Mouse (Mus musculus) right cerebral cortex, postnatal 4 days (tissue): ENCODE results near the gene Fdx1.
A peak's percentile ranks its signal among the peaks of the same experiment; 100 is the strongest.

ENCODE experiments used
- DNase-seq: peaks from one replicate; pipeline ENCODE4 v3.0.0-alpha.2; 2022

The Fdx1 gene

GRCm38 (mm10) chr9:51962975-51963701, at the start of gene Fdx1:
Gene Fdx1 (minus strand): TSS chr9:51963556.
- peak; percentile 62 for DNase-seq

DNA sequence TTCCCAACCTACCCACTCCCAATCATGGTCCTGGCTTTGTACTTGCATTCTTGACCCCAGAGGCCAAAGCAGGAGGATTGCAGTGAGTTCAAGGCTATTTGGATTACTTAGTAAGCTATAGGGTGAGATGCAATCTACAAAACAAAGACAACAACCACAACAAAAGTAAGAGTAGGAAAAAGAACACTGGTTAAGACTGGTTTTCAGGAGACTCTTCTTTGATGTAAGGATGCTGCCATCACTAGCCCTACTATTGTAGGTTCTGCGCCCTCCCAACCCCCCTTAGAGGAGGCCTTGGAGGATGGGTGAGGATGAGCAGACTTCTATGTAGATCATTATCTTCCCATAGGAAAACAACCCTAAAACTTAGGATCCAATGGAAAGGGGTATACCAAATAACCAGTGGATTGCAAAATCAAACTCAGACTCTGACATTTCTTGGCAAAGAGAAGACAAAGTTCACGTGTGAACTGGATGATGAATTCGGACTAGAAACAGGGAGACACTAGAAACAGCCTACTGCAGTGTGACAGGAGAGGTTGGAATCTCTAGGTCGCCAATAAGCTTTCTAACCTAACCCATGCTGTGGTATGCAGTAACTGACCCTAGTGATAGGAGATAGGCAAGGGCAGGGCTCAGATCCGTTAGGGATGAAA, 49.6 kb upstream of the Fdx1 start:
- DNase-seq: no peak

DNA sequence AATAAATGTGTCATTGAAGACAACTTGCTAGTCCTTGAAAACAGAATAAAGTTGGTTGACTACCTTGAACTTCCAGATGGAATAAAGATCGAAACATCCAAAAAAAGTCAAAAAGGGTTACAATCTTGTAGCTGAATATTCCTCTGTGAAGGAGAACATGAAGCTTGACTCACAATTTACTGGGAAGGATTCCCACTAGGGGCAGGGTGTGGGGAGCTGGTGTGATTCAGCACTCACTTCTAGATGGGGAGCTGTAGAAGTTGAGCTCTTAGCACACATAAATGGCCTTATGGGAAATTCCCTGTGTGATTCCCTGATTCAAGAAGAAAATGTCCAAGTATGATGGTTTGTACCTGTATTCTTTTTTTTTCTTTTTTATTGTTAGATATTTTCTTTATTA, 49.0 kb upstream of the Fdx1 start:
- DNase-seq: no peak

GRCm38 (mm10) chr9:52008511-52008910, 45.2 kb upstream of the Fdx1 start:
- DNase-seq: no peak

DNA sequence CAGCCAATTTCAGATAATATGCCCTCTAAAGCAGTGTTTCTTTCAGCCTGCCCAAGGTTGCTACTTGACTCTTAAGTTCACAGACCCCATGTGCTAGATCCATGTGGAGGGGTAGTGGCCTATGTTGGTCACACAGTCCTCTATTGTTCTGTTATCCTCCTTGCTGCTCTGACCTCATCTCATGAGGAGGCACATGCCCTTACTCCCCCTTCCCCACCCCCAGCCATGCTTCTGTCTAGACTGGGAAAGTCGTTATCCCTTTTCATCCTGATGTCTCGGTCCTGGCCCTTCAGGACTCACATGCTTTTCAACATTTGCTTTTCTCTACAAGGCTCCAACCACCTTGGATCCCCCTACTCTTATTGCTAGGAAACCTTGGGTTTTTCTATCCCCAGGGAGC, 44.0 kb upstream of the Fdx1 start:
- DNase-seq: no peak

- DNase-seq: no peak
Observed at GRCm38 (mm10) chr9:52003501-52003900, 40.1 kb upstream of the Fdx1 start.

- no peak for DNase-seq
Observed at GRCm38 (mm10) chr9:51995331-51996099, 32.2 kb upstream of the Fdx1 start.

GRCm38 (mm10) chr9:51994636-51995260, 31.4 kb upstream of the Fdx1 start:
- DNase-seq: no peak

DNA sequence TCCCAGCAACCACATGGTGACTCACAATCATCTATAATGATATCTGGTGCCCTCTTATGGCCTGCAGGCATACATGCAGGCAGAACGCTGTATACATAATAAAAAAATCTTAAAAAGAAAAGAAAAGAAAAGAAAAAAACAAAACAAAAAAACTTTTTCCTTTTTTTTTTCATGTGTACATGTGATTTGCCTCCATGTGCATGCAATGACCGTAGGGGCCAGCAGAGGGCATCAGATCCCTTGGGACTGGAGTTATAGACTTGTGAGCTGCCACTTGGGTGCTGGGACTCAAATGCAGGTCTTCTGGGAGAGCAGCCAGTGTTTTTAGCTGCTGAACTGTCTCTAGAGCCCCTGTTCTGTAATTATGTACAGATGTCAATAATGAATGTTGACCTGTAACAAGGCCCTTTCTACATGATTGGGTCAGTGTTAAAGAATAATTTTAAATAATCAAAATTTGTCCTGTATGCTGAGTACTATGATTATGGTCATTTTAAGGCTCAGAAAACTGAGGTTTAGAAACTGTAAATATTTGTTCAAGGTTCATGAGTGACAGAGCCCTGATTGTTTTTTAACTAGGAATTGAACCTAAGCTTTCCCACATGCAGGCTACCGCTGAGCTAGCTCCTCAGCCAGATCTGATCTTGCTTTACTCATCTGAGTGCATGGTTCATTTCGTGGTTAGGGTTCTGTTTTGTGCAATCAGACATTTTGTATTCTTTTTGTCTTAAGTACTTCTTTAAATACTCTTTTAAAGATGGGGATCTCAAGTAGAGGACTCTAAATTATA, 30.3 kb upstream of the Fdx1 start:
- DNase-seq: peak; percentile 5

GRCm38 (mm10) chr9:51991241-51991876, 28.0 kb upstream of the Fdx1 start:
- DNase-seq: no peak

GRCm38 (mm10) chr9:51990828-51991227, 27.5 kb upstream of the Fdx1 start:
- peak; percentile 8 for DNase-seq

DNA sequence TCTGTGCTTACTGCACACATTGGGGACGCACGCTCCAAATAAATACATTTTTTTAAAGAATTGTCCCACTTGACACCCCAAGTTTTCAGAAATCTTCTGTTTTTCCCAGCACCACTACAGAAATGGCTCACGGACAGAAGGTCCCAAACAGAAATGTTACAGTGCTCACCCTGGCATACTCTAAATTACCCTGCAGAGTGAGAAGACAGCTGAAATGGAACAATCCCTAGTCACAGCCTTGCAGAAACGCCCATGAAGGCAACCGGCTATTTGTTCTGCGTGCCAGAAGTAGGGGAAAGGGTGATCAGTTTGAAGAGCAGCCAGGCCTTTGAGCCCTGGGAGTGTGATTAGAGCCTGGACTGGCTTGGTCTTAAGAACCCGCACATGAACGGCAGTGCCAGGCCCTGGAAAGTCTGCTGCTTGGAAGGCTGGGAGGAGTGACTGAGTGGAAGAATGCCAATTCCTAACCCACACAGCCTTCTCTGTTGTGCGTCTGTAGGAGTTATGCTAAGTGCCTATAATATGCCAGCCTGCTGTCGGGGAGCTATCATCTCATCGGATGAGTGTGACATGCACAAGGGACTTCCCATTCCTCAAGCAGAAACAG, 22.2 kb upstream of the Fdx1 start:
- peak; percentile 45 for DNase-seq

- DNase-seq: no peak
Observed at GRCm38 (mm10) chr9:51981131-51981530, 17.8 kb upstream of the Fdx1 start.

DNA sequence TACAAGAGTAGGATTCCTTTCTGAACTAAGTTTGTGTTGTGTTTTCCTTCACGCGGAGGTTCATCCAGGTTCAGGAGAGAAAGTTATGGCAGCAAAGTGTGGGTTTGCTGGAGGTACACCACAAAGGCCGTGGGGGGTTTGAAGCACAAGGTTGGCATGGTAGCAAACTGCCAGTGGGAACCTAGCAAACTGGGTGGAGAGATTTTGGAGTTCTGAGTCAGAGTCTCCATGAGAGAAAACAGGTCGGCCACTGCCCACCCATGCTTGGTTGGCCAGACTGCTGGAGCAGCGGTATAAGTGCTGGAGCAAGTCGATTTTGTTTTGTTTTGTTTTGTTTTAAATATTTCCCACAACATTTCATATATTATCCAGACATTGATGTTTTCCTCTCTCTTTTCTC, 15.9 kb upstream of the Fdx1 start:
- no peak for DNase-seq

- no peak for DNase-seq
Observed at GRCm38 (mm10) chr9:51978545-51979259, 15.3 kb upstream of the Fdx1 start.

DNA sequence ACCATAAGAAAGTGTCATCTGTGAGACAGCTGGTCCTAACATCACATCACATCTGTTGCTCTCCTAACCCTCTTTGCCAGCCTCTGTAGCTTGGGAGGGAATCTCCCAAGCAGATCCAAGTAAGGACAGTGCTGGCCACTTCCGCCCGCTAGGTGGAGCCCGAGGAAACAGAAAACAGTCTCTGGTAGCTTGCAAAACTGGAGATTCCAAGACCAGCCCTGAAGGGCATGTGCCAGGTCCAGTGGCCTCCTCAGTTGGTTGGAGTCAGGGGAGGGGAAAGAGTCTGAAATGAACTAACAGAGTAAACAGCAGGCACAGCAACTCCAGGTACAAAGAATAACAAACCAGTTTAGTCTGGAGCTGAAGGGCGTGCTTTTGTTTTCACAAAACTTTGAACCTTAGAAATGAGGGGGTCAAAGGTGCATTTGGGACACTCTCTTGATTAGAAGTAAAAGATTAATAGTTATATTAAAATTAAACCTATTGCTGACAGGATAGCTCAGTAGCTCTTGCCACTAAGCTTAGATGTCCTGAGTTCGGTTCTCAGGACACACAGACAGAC, 14.2 kb upstream of the Fdx1 start:
- peak; percentile 82 for DNase-seq

DNA sequence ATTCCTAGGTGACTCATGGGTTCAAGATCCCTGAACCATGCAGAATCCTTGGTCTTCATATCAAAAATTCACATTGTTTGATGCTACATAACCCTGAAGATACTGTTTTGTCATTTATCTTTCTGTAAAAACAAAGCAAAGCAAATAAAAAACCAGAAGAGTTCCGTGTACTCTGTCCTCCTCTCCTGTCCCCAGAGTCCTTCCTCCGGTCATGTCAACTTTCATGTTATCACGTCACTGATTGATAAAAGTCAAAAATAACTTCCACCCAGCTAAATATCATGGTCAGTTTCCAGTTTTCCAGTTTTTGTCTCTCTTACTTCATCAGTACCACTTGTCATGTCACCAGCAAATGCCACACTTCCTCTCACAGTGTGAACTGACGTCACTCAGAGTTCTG, 11.5 kb upstream of the Fdx1 start:
- no peak for DNase-seq

GRCm38 (mm10) chr9:51973846-51974245, 10.5 kb upstream of the Fdx1 start:
- DNase-seq: no peak

DNA sequence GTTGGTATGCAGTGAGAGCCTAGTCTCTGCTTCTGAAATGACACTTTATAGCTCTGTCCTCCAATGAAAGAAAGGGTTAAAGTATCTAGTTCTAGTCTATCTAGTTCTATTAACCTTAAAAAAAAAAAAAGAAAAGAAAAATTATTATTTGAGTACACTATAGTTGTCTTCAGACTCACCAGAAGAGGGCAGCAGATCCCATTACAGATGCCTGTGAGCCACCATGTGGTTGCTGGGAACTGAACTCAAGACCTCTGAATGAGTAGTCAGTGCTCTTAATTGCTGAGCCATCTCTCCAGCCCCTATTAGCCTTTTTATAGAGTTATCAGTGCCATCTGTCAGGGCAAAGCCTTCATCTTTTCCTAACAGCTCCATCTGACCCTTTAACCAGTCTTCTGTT, 3.0 kb upstream of the Fdx1 start:
- no peak for DNase-seq

GRCm38 (mm10) chr9:51964110-51964509, 754 bp upstream of the Fdx1 start:
- DNase-seq: no peak
